Mouse (Mus musculus) hindbrain, embryonic 15.5 days (tissue): Measurements from ENCODE around the gene Nbeal1. TPM values are rescaled to one million over a fixed set of nuclear protein-coding genes. Genes with fewer than 3 reads are reported as not detected.

Experiments used
- ATAC-seq: fragments of 200-750 bp; cut with Nextera tagmentation; 2 replicates; pipeline ENCODE4 v1.8.0; 2017; ENCODE audit warnings: low read depth, moderate number of reproducible peaks, moderate TSS enrichment; ENCODE audit not compliant: low FRiP score
- H3K27ac ChIP-seq: fragments of 300-500 bp; sonication (generic); replicated peaks from 2 replicates; pipeline ENCODE4 v1.5.1; 2015; ENCODE audit warnings: mild to moderate bottlenecking, inconsistent platforms
- H3K27me3 ChIP-seq: fragments of 300-500 bp; sonication (generic); 2 replicates; pipeline ENCODE4 v1.6.1; 2015; ENCODE audit warnings: control low read depth, inconsistent platforms
- H3K36me3 ChIP-seq: fragments of 300-500 bp; sonication (generic); 2 replicates; pipeline ENCODE4 v1.6.1; 2015; ENCODE audit warnings: control low read depth, inconsistent platforms
- H3K4me1 ChIP-seq: fragments of 300-500 bp; sonication (generic); replicated peaks from 2 replicates; pipeline ENCODE4 v1.6.1; 2015; ENCODE audit warnings: control low read depth, inconsistent platforms
- H3K4me2 ChIP-seq: fragments of 300-500 bp; sonication (generic); 2 replicates; pipeline ENCODE4 v1.6.1; 2015; ENCODE audit warnings: moderate library complexity, mild to moderate bottlenecking, inconsistent platforms
- H3K4me3 ChIP-seq: fragments of 300-500 bp; sonication (generic); 2 replicates; pipeline ENCODE4 v1.5.1; 2015; ENCODE audit warnings: mild to moderate bottlenecking, inconsistent platforms
- H3K9ac ChIP-seq: fragments of 300-500 bp; sonication (generic); 2 replicates; pipeline ENCODE4 v1.6.1; 2015; ENCODE audit warnings: inconsistent platforms
- H3K9me3 ChIP-seq: fragments of 300-500 bp; sonication (generic); 2 replicates; pipeline ENCODE4 v1.6.1; 2016; ENCODE audit warnings: control low read depth, inconsistent platforms
- WGBS: fragments of 180-500 bp; shearing (Covaris S2); methylation state at CpG from one replicate; pipeline ENCODE4 v1.1.7; 2015; 5-methylcytosine and 5-hydroxymethylcytosine counted together
- polyA plus RNA-seq: library from polyadenylated mRNA; unstranded; fragments of >200 nt; fragmentation: Nextera tagmentation; extraction: Ambion mirVana; gene quantifications from 2 replicates; pipeline ENCODE4 v1.2.1, GENCODE M21; 2015

Gene Nbeal1
- polyA plus RNA-seq, 1 experiment from 2014 or later, result 7.1 TPM

DNA sequence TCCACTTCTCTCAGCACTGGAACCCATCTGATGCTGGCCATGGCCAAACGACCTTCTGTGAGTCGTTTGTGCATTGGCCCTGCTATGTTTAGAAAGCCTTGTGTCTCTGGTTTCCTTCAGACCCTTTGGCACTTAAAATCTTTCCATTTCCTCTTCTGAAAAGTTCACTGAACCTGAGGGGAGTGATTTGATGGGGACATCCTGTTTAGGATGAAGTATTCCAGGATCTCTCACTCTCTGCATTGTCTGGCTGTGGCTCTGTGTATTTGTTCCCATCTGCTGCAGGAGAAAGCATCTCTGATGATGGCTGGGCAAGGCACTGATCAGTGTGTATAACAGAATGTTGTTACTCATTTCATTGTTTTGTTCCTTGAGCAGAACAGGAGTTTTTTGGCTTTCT lies 165.3 kb downstream of the Nbeal1 start:
- H3K4me1 ChIP-seq, result peaks cover 13% of the 10 kb centered on the region
- no peak overlapping the region for H3K4me2 ChIP-seq
- no peaks in the 10 kb centered on the region for H3K27me3 ChIP-seq
- WGBS, result 84% methylated on average over 2 of the region's 2 CpGs
- H3K36me3 ChIP-seq, result no peaks in the 10 kb centered on the region
- H3K9me3 ChIP-seq, result no peaks in the 10 kb centered on the region
- H3K9ac ChIP-seq, result no peak overlapping the region
- H3K4me3 ChIP-seq, result no peak overlapping the region
- ATAC-seq, result no peak
- no peak overlapping the region for H3K27ac ChIP-seq

DNA sequence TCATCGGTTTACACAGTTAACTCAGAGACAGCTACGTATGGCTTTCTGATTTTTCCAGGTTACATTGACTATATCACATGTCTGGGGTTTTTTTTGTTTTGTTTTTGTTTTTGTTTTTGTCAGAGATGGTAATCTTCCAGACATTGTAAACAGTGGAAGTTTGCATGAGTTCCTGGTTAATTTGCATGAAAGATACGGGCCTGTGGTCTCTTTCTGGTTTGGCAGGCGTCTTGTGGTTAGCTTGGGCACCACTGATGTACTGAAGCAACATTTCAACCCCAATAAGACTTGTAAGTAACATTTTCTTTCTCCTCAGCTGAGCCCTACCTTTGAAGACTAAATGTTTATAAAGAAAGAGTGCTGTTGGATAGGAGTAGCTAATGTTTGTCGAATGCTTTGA lies 172.4 kb downstream of the Nbeal1 start:
- H3K27me3 ChIP-seq, result no peaks in the 10 kb centered on the region
- H3K9ac ChIP-seq, result no peak overlapping the region
- no peaks in the 10 kb centered on the region for H3K36me3 ChIP-seq
- no peaks in the 10 kb centered on the region for H3K4me1 ChIP-seq
- 89% methylated on average over 5 of the region's 5 CpGs for WGBS
- H3K4me3 ChIP-seq, result no peak overlapping the region
- no peaks in the 10 kb centered on the region for H3K9me3 ChIP-seq
- no peak overlapping the region for H3K27ac ChIP-seq
- H3K4me2 ChIP-seq, result no peak overlapping the region
- no peak for ATAC-seq

DNA sequence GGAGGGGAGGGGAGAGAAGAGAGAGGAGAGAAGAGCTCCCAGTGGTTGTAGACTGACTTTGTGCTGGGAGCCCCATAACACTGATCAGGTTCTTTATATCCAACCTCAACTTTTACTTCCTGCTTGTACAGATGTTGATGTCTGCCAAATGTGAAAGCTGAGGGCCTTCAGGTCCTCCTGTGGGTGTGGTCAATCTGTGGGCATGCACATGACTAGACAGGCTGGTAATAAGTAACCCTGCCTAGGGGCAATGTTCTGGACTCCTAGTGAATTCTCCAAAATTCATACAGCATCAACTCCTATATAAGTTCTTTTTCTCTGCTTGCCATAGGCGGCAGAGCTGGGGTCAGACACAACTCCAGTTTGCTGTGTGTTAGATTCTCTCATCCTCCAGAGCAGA lies 181.2 kb downstream of the Nbeal1 start:
- no peaks in the 10 kb centered on the region for H3K27me3 ChIP-seq
- no peak overlapping the region for H3K27ac ChIP-seq
- 100% methylated on average over 1 of the region's 1 CpGs for WGBS
- no peaks in the 10 kb centered on the region for H3K4me1 ChIP-seq
- H3K4me2 ChIP-seq, result no peak overlapping the region
- no peak for ATAC-seq
- H3K9ac ChIP-seq, result no peak overlapping the region
- no peaks in the 10 kb centered on the region for H3K9me3 ChIP-seq
- no peak overlapping the region for H3K4me3 ChIP-seq
- peaks cover 3% of the 10 kb centered on the region; the same call in 1 of the 2 replicates for H3K36me3 ChIP-seq

DNA sequence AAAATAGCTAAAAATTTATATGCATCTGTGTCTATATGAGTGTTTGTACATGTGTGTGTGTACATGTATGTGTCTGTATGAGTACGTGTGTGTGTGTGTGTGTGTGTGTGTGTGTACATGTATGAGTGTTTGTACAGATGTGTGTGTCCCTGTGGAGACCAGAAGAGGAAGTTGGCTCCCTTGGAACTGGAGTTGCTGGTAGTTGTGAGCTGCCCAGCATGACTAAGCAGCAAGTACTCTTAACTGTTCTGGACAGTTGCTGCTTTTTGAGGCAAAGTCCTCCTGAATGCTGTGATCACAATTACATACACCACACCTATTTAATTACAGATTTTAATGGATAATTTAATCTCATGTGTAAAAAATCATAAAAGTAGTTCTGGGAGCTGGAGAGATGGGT lies 196.2 kb downstream of the Nbeal1 start:
- Histone ChIP-seq H3K36me3 (0 out of 2 replicates have a peak, but pooled peaks cover 5% of the 10 kb centered on the region), H3K27ac (no peak overlapping the region), H3K27me3 (no peaks in the 10 kb centered on the region), H3K9ac (no peak overlapping the region), H3K4me3 (no peak overlapping the region), H3K9me3 (no peaks in the 10 kb centered on the region), H3K4me2 (no peak overlapping the region), H3K4me1 (no peaks in the 10 kb centered on the region)
- ATAC-seq, result no peak
- WGBS, result 95% methylated on average over 1 of the region's 1 CpGs

DNA sequence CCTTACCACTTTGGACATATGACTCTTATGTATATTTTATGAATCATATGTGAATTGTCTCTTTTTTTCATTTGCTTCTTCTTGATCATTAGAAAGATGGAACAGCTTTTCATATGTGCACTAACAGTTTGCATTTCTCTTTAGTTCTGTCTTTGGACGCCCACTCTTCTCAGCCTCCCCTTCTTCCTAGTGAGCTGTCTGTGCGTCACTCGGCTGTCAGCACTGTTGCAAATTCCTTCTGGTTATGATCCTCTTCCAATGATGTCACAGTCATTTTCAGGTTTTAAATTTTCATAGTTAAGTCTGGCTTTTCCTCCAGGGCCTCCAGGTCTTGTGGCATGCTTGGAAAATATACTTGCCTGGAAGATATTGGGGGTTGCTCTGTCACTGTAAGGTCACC lies 201.5 kb downstream of the Nbeal1 start:
- Histone ChIP-seq H3K9me3 (no peaks in the 10 kb centered on the region), H3K4me1 (no peaks in the 10 kb centered on the region), H3K36me3 (no peaks in the 10 kb centered on the region), H3K27me3 (no peaks in the 10 kb centered on the region), H3K4me3 (no peak overlapping the region), H3K9ac (no peak overlapping the region), H3K27ac (no peak overlapping the region), H3K4me2 (no peak overlapping the region)
- WGBS, result 96% methylated on average over 3 of the region's 3 CpGs
- ATAC-seq, result no peak

Other genes starting within 250 kb of the Nbeal1 start
- gene Ica1l, start 137.4 kb upstream of the Nbeal1 start, polyA plus RNA-seq, result 42.7 and 46.4 TPM in 2 replicates
- 7.7 and 8.8 TPM in 2 replicates for gene Carf, start 82.4 kb upstream of the Nbeal1 start, polyA plus RNA-seq
- 46.3 and 47.5 TPM in 2 replicates for gene Wdr12, start 82.0 kb upstream of the Nbeal1 start, polyA plus RNA-seq
- 16.5 and 17.1 TPM in 2 replicates for gene Cyp20a1, start 162.7 kb downstream of the Nbeal1 start, polyA plus RNA-seq
- gene Abi2, start 229.0 kb downstream of the Nbeal1 start, polyA plus RNA-seq, result 75.7 and 89.6 TPM in 2 replicates